Mouse (Mus musculus): ENCODE data around the gene Hnrnpa2b1. TPM values are rescaled to one million over a fixed set of nuclear protein-coding genes. Genes with fewer than 3 reads are reported as not detected.

The Hnrnpa2b1 gene
- 1,209 and 1,220 TPM in 2 replicates for polyA plus RNA-seq (2015; fragmentation: Nextera tagmentation; extraction: Ambion mirVana)

- Histone ChIP-seq H3K27ac (ENCODE audit: low read depth, low read length) (peak within 1 kb of the TSS; percentile 100), H3K4me3 (ENCODE audit: low read length) (peak within 1 kb of the TSS; percentile 54), H3K9me3 (ENCODE audit: control insufficient read depth, low read length) (no peaks in the 10 kb centered on the region), H3K4me1 (ENCODE audit: control insufficient read depth, insufficient read depth, low read depth, low read length) (peaks cover 37% of the 10 kb centered on the region), H3K36me3 (ENCODE audit: control insufficient read depth, insufficient read depth, low read length) (peaks cover 8% of the 10 kb centered on the region), H3K9ac (ENCODE audit: low read depth, low read length) (peak within 1 kb of the TSS; percentile 98), H3K27me3 (replicated peaks; ENCODE audit: control insufficient read depth, insufficient read depth, low read length) (no peaks in the 10 kb centered on the region), H3K4me2 (ENCODE audit: low read length) (peak within 1 kb of the TSS; percentile 65)
- ATAC-seq = peak; percentile 94
- under 1% methylated on average over 58 of the region's 63 CpGs for WGBS
Observed at GRCm38 (mm10) chr6:51469715-51470310, at the start of gene Hnrnpa2b1. Gene Hnrnpa2b1, minus strand, starts transcription at chr6:51469894.

- Histone ChIP-seq H3K9me3 (ENCODE audit: control insufficient read depth, low read length) (peaks cover 2% of the 10 kb centered on the region), H3K27ac (ENCODE audit: low read depth, low read length) (no peak overlapping the region), H3K36me3 (ENCODE audit: control insufficient read depth, insufficient read depth, low read length) (no peaks in the 10 kb centered on the region), H3K9ac (ENCODE audit: low read depth, low read length) (no peak overlapping the region), H3K27me3 (replicated peaks; ENCODE audit: control insufficient read depth, insufficient read depth, low read length) (no peaks in the 10 kb centered on the region), H3K4me2 (ENCODE audit: low read length) (no peak overlapping the region), H3K4me3 (ENCODE audit: low read length) (no peak overlapping the region), H3K4me1 (ENCODE audit: control insufficient read depth, insufficient read depth, low read depth, low read length) (no peaks in the 10 kb centered on the region)
- no peak for ATAC-seq
- 96% methylated on average over 7 of the region's 7 CpGs for WGBS
Observed at GRCm38 (mm10) chr6:51514860-51515259, 45.2 kb upstream of the Hnrnpa2b1 start.

GRCm38 (mm10) chr6:51513745-51514144, 44.1 kb upstream of the Hnrnpa2b1 start:
- WGBS = 77% methylated on average over 3 of the region's 3 CpGs

GRCm38 (mm10) chr6:51510946-51511345, 41.3 kb upstream of the Hnrnpa2b1 start:
- H3K4me2 ChIP-seq (ENCODE audit: low read length) = no peak overlapping the region
- H3K4me3 ChIP-seq (ENCODE audit: low read length) = no peak overlapping the region
- WGBS = 46% methylated on average over 1 of the region's 1 CpGs
- H3K27ac ChIP-seq (ENCODE audit: low read depth, low read length) = no peak overlapping the region
- ATAC-seq = no peak
- no peaks in the 10 kb centered on the region for H3K27me3 ChIP-seq (replicated peaks; ENCODE audit: control insufficient read depth, insufficient read depth, low read length)
- H3K36me3 ChIP-seq (ENCODE audit: control insufficient read depth, insufficient read depth, low read length) = no peaks in the 10 kb centered on the region
- H3K9ac ChIP-seq (ENCODE audit: low read depth, low read length) = no peak overlapping the region
- no peaks in the 10 kb centered on the region; the same call in 1 of the 2 replicates for H3K4me1 ChIP-seq (ENCODE audit: control insufficient read depth, insufficient read depth, low read depth, low read length)
- no peaks in the 10 kb centered on the region for H3K9me3 ChIP-seq (ENCODE audit: control insufficient read depth, low read length)

More at GRCm38 (mm10) chr6:51513745-51514144, 44.1 kb upstream of the Hnrnpa2b1 start:
- H3K9ac ChIP-seq (ENCODE audit: low read depth, low read length) = no peak overlapping the region
- no peaks in the 10 kb centered on the region for H3K36me3 ChIP-seq (ENCODE audit: control insufficient read depth, insufficient read depth, low read length)
- H3K4me3 ChIP-seq (ENCODE audit: low read length) = no peak overlapping the region
- no peaks in the 10 kb centered on the region; the same call in 1 of the 2 replicates for H3K4me1 ChIP-seq (ENCODE audit: control insufficient read depth, insufficient read depth, low read depth, low read length)
- ATAC-seq = no peak
- H3K27me3 ChIP-seq (replicated peaks; ENCODE audit: control insufficient read depth, insufficient read depth, low read length) = no peaks in the 10 kb centered on the region
- peaks cover 2% of the 10 kb centered on the region for H3K9me3 ChIP-seq (ENCODE audit: control insufficient read depth, low read length)
- no peak overlapping the region for H3K27ac ChIP-seq (ENCODE audit: low read depth, low read length)
- H3K4me2 ChIP-seq (ENCODE audit: low read length) = no peak overlapping the region

- ATAC-seq = no peak
- Histone ChIP-seq H3K27me3 (replicated peaks; ENCODE audit: control insufficient read depth, insufficient read depth, low read length) (no peaks in the 10 kb centered on the region), H3K4me3 (ENCODE audit: low read length) (no peak overlapping the region), H3K4me1 (ENCODE audit: control insufficient read depth, insufficient read depth, low read depth, low read length) (no peaks in the 10 kb centered on the region; the same call in 1 of the 2 replicates), H3K36me3 (ENCODE audit: control insufficient read depth, insufficient read depth, low read length) (no peaks in the 10 kb centered on the region), H3K27ac (ENCODE audit: low read depth, low read length) (no peak overlapping the region), H3K9ac (ENCODE audit: low read depth, low read length) (no peak overlapping the region), H3K4me2 (ENCODE audit: low read length) (no peak overlapping the region), H3K9me3 (ENCODE audit: control insufficient read depth, low read length) (no peaks in the 10 kb centered on the region)
- WGBS = 18% methylated on average over 5 of the region's 5 CpGs
Observed at GRCm38 (mm10) chr6:51510094-51510493, 40.4 kb upstream of the Hnrnpa2b1 start.

GRCm38 (mm10) chr6:51508750-51509648, 39.3 kb upstream of the Hnrnpa2b1 start:
- Histone ChIP-seq H3K27me3 (replicated peaks; ENCODE audit: control insufficient read depth, insufficient read depth, low read length) (no peaks in the 10 kb centered on the region), H3K4me2 (ENCODE audit: low read length) (peak overlapping the region; percentile 51), H3K4me3 (ENCODE audit: low read length) (peak overlapping the region; percentile 33), H3K36me3 (ENCODE audit: control insufficient read depth, insufficient read depth, low read length) (no peaks in the 10 kb centered on the region), H3K4me1 (ENCODE audit: control insufficient read depth, insufficient read depth, low read depth, low read length) (no peaks in the 10 kb centered on the region; the same call in 1 of the 2 replicates), H3K27ac (ENCODE audit: low read depth, low read length) (no peak overlapping the region), H3K9ac (ENCODE audit: low read depth, low read length) (peak overlapping the region; percentile 33), H3K9me3 (ENCODE audit: control insufficient read depth, low read length) (no peaks in the 10 kb centered on the region)
- ATAC-seq = peak; percentile 82
- 22% methylated on average over 18 of the region's 18 CpGs for WGBS

GRCm38 (mm10) chr6:51507556-51507955, 37.9 kb upstream of the Hnrnpa2b1 start:
- H3K9me3 ChIP-seq (ENCODE audit: control insufficient read depth, low read length) = no peaks in the 10 kb centered on the region
- no peak overlapping the region for H3K4me2 ChIP-seq (ENCODE audit: low read length)
- H3K4me3 ChIP-seq (ENCODE audit: low read length) = no peak overlapping the region
- no peaks in the 10 kb centered on the region for H3K36me3 ChIP-seq (ENCODE audit: control insufficient read depth, insufficient read depth, low read length)
- no peak overlapping the region for H3K27ac ChIP-seq (ENCODE audit: low read depth, low read length)
- H3K9ac ChIP-seq (ENCODE audit: low read depth, low read length) = no peak overlapping the region
- ATAC-seq = no peak
- no peaks in the 10 kb centered on the region for H3K27me3 ChIP-seq (replicated peaks; ENCODE audit: control insufficient read depth, insufficient read depth, low read length)
- 78% methylated on average over 2 of the region's 2 CpGs for WGBS
- H3K4me1 ChIP-seq (ENCODE audit: control insufficient read depth, insufficient read depth, low read depth, low read length) = no peaks in the 10 kb centered on the region; the same call in 1 of the 2 replicates

- WGBS = 50% methylated on average over 1 of the region's 1 CpGs
- no peak overlapping the region for H3K27ac ChIP-seq (ENCODE audit: low read depth, low read length)
- ATAC-seq = no peak
- H3K9ac ChIP-seq (ENCODE audit: low read depth, low read length) = no peak overlapping the region
- H3K4me2 ChIP-seq (ENCODE audit: low read length) = no peak overlapping the region
- H3K27me3 ChIP-seq (replicated peaks; ENCODE audit: control insufficient read depth, insufficient read depth, low read length) = no peaks in the 10 kb centered on the region
- H3K4me3 ChIP-seq (ENCODE audit: low read length) = no peak overlapping the region
- no peaks in the 10 kb centered on the region for H3K9me3 ChIP-seq (ENCODE audit: control insufficient read depth, low read length)
- H3K4me1 ChIP-seq (ENCODE audit: control insufficient read depth, insufficient read depth, low read depth, low read length) = no peaks in the 10 kb centered on the region; the same call in 1 of the 2 replicates
- H3K36me3 ChIP-seq (ENCODE audit: control insufficient read depth, insufficient read depth, low read length) = no peaks in the 10 kb centered on the region
Observed at GRCm38 (mm10) chr6:51505671-51506070, 36.0 kb upstream of the Hnrnpa2b1 start.
